ENCODE assay signal across 8 mouse cellular contexts in the genomic region with DNA sequence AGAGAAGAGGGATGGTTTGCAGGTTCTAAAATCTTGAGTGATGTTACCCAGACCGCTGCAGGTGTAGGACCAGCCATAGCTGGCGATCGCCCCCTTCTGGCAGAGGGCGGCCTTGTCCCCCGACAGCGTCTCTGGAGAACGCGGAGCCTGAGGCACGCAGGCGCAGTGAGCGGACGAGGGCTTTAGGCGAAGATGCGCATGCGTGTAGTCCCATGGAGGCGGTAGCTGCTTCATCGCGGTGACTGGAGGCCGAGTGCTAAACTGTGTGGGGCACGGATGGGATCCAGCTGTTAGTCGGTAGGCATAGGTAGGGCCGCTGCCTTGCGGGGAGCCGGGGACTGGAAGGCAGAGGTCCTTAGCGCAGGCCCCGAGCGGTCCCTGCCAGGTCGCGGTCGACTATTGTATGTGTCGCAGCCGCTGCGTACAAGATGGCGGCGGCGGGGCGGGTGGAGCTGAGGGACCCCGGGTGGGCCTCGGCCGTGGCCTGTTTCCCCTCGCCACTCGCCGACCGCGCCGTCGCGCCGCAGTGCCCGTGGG. TPM values are rescaled to one million over a fixed set of nuclear protein-coding genes. Genes with fewer than 3 reads are reported as not detected.
DNase-seq lines count a peak whose midpoint lies in the region; ATAC-seq and TF ChIP-seq lines count a peak whose summit lies in the region.

No protein-coding gene starts in this region.

- peak; percentile 97 for DNase-seq in CD4-positive helper T cell, adult 2 months (ENCODE audit: low read depth, low spot score)
- peak; percentile 91 for DNase-seq in brain, embryonic 18.5 days (ENCODE audit: low read depth, low spot score)
- peak; percentile 99 for DNase-seq in kidney, postnatal 0 days (ENCODE audit: low spot score)
- DNase-seq in liver, embryonic 11.5 days (ENCODE audit: low spot score): peak; percentile 98
- DNase-seq in naive thymus-derived CD4-positive, alpha-beta T cell, adult 2 months (ENCODE audit: low read depth): peak; percentile 100

- H3K27me3 ChIP-seq in heart, embryonic 12.5 days (replicated peaks): no peaks in the 10 kb centered on the region
- no peaks in the 10 kb centered on the region for H3K27me3 ChIP-seq in kidney, postnatal 0 days (ENCODE audit: insufficient read depth, low read length)
- H3K27me3 ChIP-seq in liver, embryonic 11.5 days (replicated peaks; ENCODE audit: control insufficient read depth, insufficient read depth, low read length): no peaks in the 10 kb centered on the region
- H3K27me3 ChIP-seq in stomach, embryonic 14.5 days (ENCODE audit: control insufficient read depth, insufficient read depth, low read length): no peaks in the 10 kb centered on the region

- peak overlapping the region; percentile 88 for H3K27ac ChIP-seq in heart, embryonic 12.5 days (ENCODE audit: poor library complexity, severe bottlenecking)
- H3K27ac ChIP-seq in kidney, postnatal 0 days: peak overlapping the region; percentile 93
- peak overlapping the region; percentile 86 for H3K27ac ChIP-seq in liver, embryonic 11.5 days (ENCODE audit: low read depth, low read length)
- H3K27ac ChIP-seq in stomach, embryonic 14.5 days (ENCODE audit: low read length): peak overlapping the region; percentile 91

- H3K9me3 ChIP-seq in heart, embryonic 12.5 days (replicated peaks): no peaks in the 10 kb centered on the region
- no peaks in the 10 kb centered on the region for H3K9me3 ChIP-seq in kidney, postnatal 0 days (replicated peaks; ENCODE audit: low read length)
- H3K9me3 ChIP-seq in liver, embryonic 11.5 days (ENCODE audit: control insufficient read depth, low read length): no peaks in the 10 kb centered on the region
- no peaks in the 10 kb centered on the region for H3K9me3 ChIP-seq in stomach, embryonic 14.5 days (ENCODE audit: control insufficient read depth, low read depth, low read length)

- no peaks in the 10 kb centered on the region for H3K4me1 ChIP-seq in heart, embryonic 12.5 days (replicated peaks)
- H3K4me1 ChIP-seq in kidney, postnatal 0 days (replicated peaks; ENCODE audit: insufficient read depth, low read length): no peaks in the 10 kb centered on the region
- no peaks in the 10 kb centered on the region for H3K4me1 ChIP-seq in liver, embryonic 11.5 days (replicated peaks; ENCODE audit: control insufficient read depth, insufficient read depth, low read length)
- H3K4me1 ChIP-seq in stomach, embryonic 14.5 days (ENCODE audit: control insufficient read depth, insufficient read depth, low read length): no peaks in the 10 kb centered on the region

- TF ChIP-seq CTCF in kidney, postnatal 0 days (IDR thresholded peaks at IDR 0.05; ENCODE audit: low read depth): peak; percentile 99

- H3K36me3 ChIP-seq in heart, embryonic 12.5 days: no peaks in the 10 kb centered on the region
- no peaks in the 10 kb centered on the region for H3K36me3 ChIP-seq in kidney, postnatal 0 days (ENCODE audit: insufficient read depth, low read length)
- H3K36me3 ChIP-seq in liver, embryonic 11.5 days (ENCODE audit: control insufficient read depth, insufficient read depth, low read length): no peaks in the 10 kb centered on the region
- H3K36me3 ChIP-seq in stomach, embryonic 14.5 days (ENCODE audit: control insufficient read depth, insufficient read depth, low read length): no peaks in the 10 kb centered on the region

- peak; percentile 100 for ATAC-seq in erythroid progenitor cell, adult 5-6 weeks (replicated peaks; ENCODE audit: low FRiP score, poor library complexity, severe bottlenecking)
- ATAC-seq in heart, embryonic 12.5 days (ENCODE audit: insufficient number of reproducible peaks, low FRiP score): peak; percentile 96
- peak; percentile 96 for ATAC-seq in kidney, postnatal 0 days (replicated peaks; ENCODE audit: low FRiP score, low read depth)
- ATAC-seq in liver, embryonic 11.5 days (replicated peaks; ENCODE audit: low FRiP score): peak; percentile 97
- peak; percentile 98 for ATAC-seq in stomach, embryonic 14.5 days (ENCODE audit: insufficient number of reproducible peaks, insufficient read depth, low FRiP score, low read depth)

- peak overlapping the region; percentile 94 for H3K4me3 ChIP-seq in heart, embryonic 12.5 days
- H3K4me3 ChIP-seq in kidney, postnatal 0 days (replicated peaks; ENCODE audit: low read depth, low read length): peak overlapping the region; percentile 81
- H3K4me3 ChIP-seq in liver, embryonic 11.5 days (ENCODE audit: low read depth, low read length): peak overlapping the region; percentile 99
- peak overlapping the region; percentile 93 for H3K4me3 ChIP-seq in stomach, embryonic 14.5 days (ENCODE audit: low read depth, low read length)

- H3K4me2 ChIP-seq in heart, embryonic 12.5 days: peak overlapping the region; percentile 77
- peak overlapping the region; percentile 74 for H3K4me2 ChIP-seq in kidney, postnatal 0 days (ENCODE audit: low read length)
- H3K4me2 ChIP-seq in liver, embryonic 11.5 days: peak overlapping the region; percentile 76
- peak overlapping the region; percentile 62; the same call in 1 of the 2 replicates for H3K4me2 ChIP-seq in stomach, embryonic 14.5 days (replicated peaks; ENCODE audit: low read depth, low read length)

- peak overlapping the region; percentile 99 for H3K9ac ChIP-seq in heart, embryonic 12.5 days
- H3K9ac ChIP-seq in kidney, postnatal 0 days (ENCODE audit: low read depth, low read length): peak overlapping the region; percentile 89
- peak overlapping the region; percentile 98 for H3K9ac ChIP-seq in liver, embryonic 11.5 days (ENCODE audit: low read depth, low read length)
- peak overlapping the region; percentile 85 for H3K9ac ChIP-seq in stomach, embryonic 14.5 days (replicated peaks; ENCODE audit: low read depth, low read length)

- WGBS in heart, embryonic 12.5 days: under 1% methylated on average over 49 of the region's 50 CpGs
- WGBS in kidney, postnatal 0 days: under 1% methylated on average over 36 of the region's 50 CpGs
- 0% methylated on average over 42 of the region's 50 CpGs for WGBS in liver, embryonic 11.5 days
- WGBS in stomach, embryonic 14.5 days: under 1% methylated on average over 50 of the region's 50 CpGs

RNA-seq across cellular contexts. Expression of gene Zfp638, which starts 47.3 kb away (rescaled TPM):
- total RNA-seq in erythroid progenitor cell, adult 5-6 weeks (2015; ENCODE audit: low replicate concordance): 51.6 and 71.0 TPM in 2 replicates
- 62.9 and 115 TPM in 2 replicates for total RNA-seq in erythroid progenitor cell, adult 5-6 weeks (2017; ENCODE audit: low replicate concordance)
- polyA plus RNA-seq in heart, embryonic 12.5 days (2016; fragmentation: Nextera tagmentation; extraction: Ambion mirVana): 53.2 and 56.0 TPM in 2 replicates
- polyA plus RNA-seq in kidney, postnatal 0 days (2015; fragmentation: Nextera tagmentation; extraction: Ambion mirVana): 44.5 and 49.0 TPM in 2 replicates
- 53.1 and 54.9 TPM in 2 replicates for polyA plus RNA-seq in liver, embryonic 11.5 days (2014; fragmentation: Nextera tagmentation; extraction: Ambion mirVana)
- polyA plus RNA-seq in stomach, embryonic 14.5 days (2014; fragmentation: Nextera tagmentation; extraction: Ambion mirVana): 92.0 and 94.4 TPM in 2 replicates

Comparison
In these comparisons a context has a peak if more than half of its experiments do, and no peak if none do; other contexts are left out.
1. Peak in every context shown above with its lines: DNase-seq, ATAC-seq, H3K4me3 ChIP-seq and H3K27ac ChIP-seq.